Mouse (Mus musculus): Measurements from ENCODE around the gene Slc25a10. TPM values are rescaled to one million over a fixed set of nuclear protein-coding genes. Genes with fewer than 3 reads are reported as not detected.

Gene Slc25a10
- polyA plus RNA-seq, 1 experiment = 157 TPM

GRCm38 (mm10) chr11:120457370-120457769 lies 34.3 kb upstream of the Slc25a10 start:
- TF ChIP-seq POLR2A (IDR thresholded peaks at IDR 0.05; ENCODE audit: borderline replicate concordance, extremely low read depth, low read depth, low read length) (no peak), CTCF (IDR thresholded peaks at IDR 0.05; ENCODE audit: insufficient read depth, low read length) (no peak)
- 11% methylated on average over 14 of the region's 14 CpGs for WGBS
- H3K4me3 ChIP-seq (replicated peaks; ENCODE audit: extremely low read depth, low read depth, low read length) = peak overlapping the region; percentile 80
- DNase-seq = no peak
- no peaks in the 10 kb centered on the region; the same call in 1 of the 2 replicates for H3K4me1 ChIP-seq (ENCODE audit: control insufficient read depth, insufficient read depth, low read length)

- 2% methylated on average over 62 of the region's 62 CpGs for WGBS
- TF ChIP-seq CTCF (IDR thresholded peaks at IDR 0.05; ENCODE audit: insufficient read depth, low read length) = no peak
- peak; percentile 79; the same call in 1 of the 2 replicates for TF ChIP-seq POLR2A (IDR thresholded peaks at IDR 0.05; ENCODE audit: borderline replicate concordance, extremely low read depth, low read depth, low read length)
- Histone ChIP-seq H3K4me3 (replicated peaks; ENCODE audit: extremely low read depth, low read depth, low read length) (peak within 1 kb of the TSS; percentile 80), H3K4me1 (ENCODE audit: control insufficient read depth, insufficient read depth, low read length) (no peaks in the 10 kb centered on the region; the same call in 1 of the 2 replicates)
- DNase-seq = peak; percentile 76
These were observed 33.6 kb upstream of the Slc25a10 start, which contains the start of the genes Oxld1 and Ccdc137 for GRCm38 (mm10) chr11:120457772-120458751. Gene Oxld1, minus strand, starts transcription at chr11:120458068. Gene Ccdc137, plus strand, starts transcription at chr11:120458115.

- no peaks in the 10 kb centered on the region; the same call in 1 of the 2 replicates for H3K4me1 ChIP-seq (ENCODE audit: control insufficient read depth, insufficient read depth, low read length)
- H3K4me3 ChIP-seq (replicated peaks; ENCODE audit: extremely low read depth, low read depth, low read length) = no peak overlapping the region
- no peak for DNase-seq
- TF ChIP-seq CTCF (IDR thresholded peaks at IDR 0.05; ENCODE audit: insufficient read depth, low read length) (peak; percentile 10; the same call in 1 of the 2 replicates), POLR2A (IDR thresholded peaks at IDR 0.05; ENCODE audit: borderline replicate concordance, extremely low read depth, low read depth, low read length) (no peak)
- 59% methylated on average over 6 of the region's 6 CpGs for WGBS
These were observed 32.6 kb upstream of the Slc25a10 start for GRCm38 (mm10) chr11:120458847-120459597.

- TF ChIP-seq POLR2A (IDR thresholded peaks at IDR 0.05; ENCODE audit: borderline replicate concordance, extremely low read depth, low read depth, low read length) (no peak), CTCF (IDR thresholded peaks at IDR 0.05; ENCODE audit: insufficient read depth, low read length) (no peak)
- DNase-seq = no peak
- H3K4me1 ChIP-seq (ENCODE audit: control insufficient read depth, insufficient read depth, low read length) = peaks cover 8% of the 10 kb centered on the region
- WGBS = 83% methylated on average over 2 of the region's 2 CpGs
- H3K4me3 ChIP-seq (replicated peaks; ENCODE audit: extremely low read depth, low read depth, low read length) = no peak overlapping the region
These were observed 28.1 kb upstream of the Slc25a10 start for GRCm38 (mm10) chr11:120463536-120463935.

GRCm38 (mm10) chr11:120464365-120464764 lies 27.3 kb upstream of the Slc25a10 start:
- Histone ChIP-seq H3K4me1 (ENCODE audit: control insufficient read depth, insufficient read depth, low read length) (peaks cover 8% of the 10 kb centered on the region), H3K4me3 (replicated peaks; ENCODE audit: extremely low read depth, low read depth, low read length) (no peak overlapping the region)
- WGBS = 87% methylated on average over 5 of the region's 5 CpGs
- DNase-seq = no peak
- no peak for TF ChIP-seq CTCF (IDR thresholded peaks at IDR 0.05; ENCODE audit: insufficient read depth, low read length)
- no peak for TF ChIP-seq POLR2A (IDR thresholded peaks at IDR 0.05; ENCODE audit: borderline replicate concordance, extremely low read depth, low read depth, low read length)

GRCm38 (mm10) chr11:120465521-120465920 lies 26.1 kb upstream of the Slc25a10 start:
- H3K4me1 ChIP-seq (ENCODE audit: control insufficient read depth, insufficient read depth, low read length) = peaks cover 8% of the 10 kb centered on the region
- no peak for DNase-seq
- WGBS = 64% methylated on average over 4 of the region's 4 CpGs
- H3K4me3 ChIP-seq (replicated peaks; ENCODE audit: extremely low read depth, low read depth, low read length) = no peak overlapping the region
- TF ChIP-seq CTCF (IDR thresholded peaks at IDR 0.05; ENCODE audit: insufficient read depth, low read length) (no peak), POLR2A (IDR thresholded peaks at IDR 0.05; ENCODE audit: borderline replicate concordance, extremely low read depth, low read depth, low read length) (no peak)

- TF ChIP-seq CTCF (IDR thresholded peaks at IDR 0.05; ENCODE audit: insufficient read depth, low read length) = no peak
- TF ChIP-seq POLR2A (IDR thresholded peaks at IDR 0.05; ENCODE audit: borderline replicate concordance, extremely low read depth, low read depth, low read length) = peak; percentile 86; the same call in 1 of the 2 replicates
- WGBS = under 1% methylated on average over 54 of the region's 54 CpGs
These were observed 24.4 kb upstream of the Slc25a10 start, which contains the start of gene Arl16 for GRCm38 (mm10) chr11:120467051-120467735. Gene Arl16, minus strand, starts transcription at chr11:120467607.

GRCm38 (mm10) chr11:120467736-120468092 lies 23.9 kb upstream of the Slc25a10 start:
- TF ChIP-seq POLR2A (IDR thresholded peaks at IDR 0.05; ENCODE audit: borderline replicate concordance, extremely low read depth, low read depth, low read length) (no peak), CTCF (IDR thresholded peaks at IDR 0.05; ENCODE audit: insufficient read depth, low read length) (no peak)
- Histone ChIP-seq H3K4me3 (replicated peaks; ENCODE audit: extremely low read depth, low read depth, low read length) (peak overlapping the region; percentile 71), H3K4me1 (ENCODE audit: control insufficient read depth, insufficient read depth, low read length) (peaks cover 8% of the 10 kb centered on the region)
- no peak for DNase-seq
- WGBS = under 1% methylated on average over 33 of the region's 33 CpGs

More at GRCm38 (mm10) chr11:120467051-120467735, 24.4 kb upstream of the Slc25a10 start, which contains the start of gene Arl16:
- Histone ChIP-seq H3K4me3 (replicated peaks; ENCODE audit: extremely low read depth, low read depth, low read length) (peak within 1 kb of the TSS; percentile 95), H3K4me1 (ENCODE audit: control insufficient read depth, insufficient read depth, low read length) (peaks cover 8% of the 10 kb centered on the region)
- peak; percentile 88 for DNase-seq

Data from lung, adult 2 months (tissue).